9 mouse cellular contexts compared by ENCODE assay signal in the genomic region with DNA sequence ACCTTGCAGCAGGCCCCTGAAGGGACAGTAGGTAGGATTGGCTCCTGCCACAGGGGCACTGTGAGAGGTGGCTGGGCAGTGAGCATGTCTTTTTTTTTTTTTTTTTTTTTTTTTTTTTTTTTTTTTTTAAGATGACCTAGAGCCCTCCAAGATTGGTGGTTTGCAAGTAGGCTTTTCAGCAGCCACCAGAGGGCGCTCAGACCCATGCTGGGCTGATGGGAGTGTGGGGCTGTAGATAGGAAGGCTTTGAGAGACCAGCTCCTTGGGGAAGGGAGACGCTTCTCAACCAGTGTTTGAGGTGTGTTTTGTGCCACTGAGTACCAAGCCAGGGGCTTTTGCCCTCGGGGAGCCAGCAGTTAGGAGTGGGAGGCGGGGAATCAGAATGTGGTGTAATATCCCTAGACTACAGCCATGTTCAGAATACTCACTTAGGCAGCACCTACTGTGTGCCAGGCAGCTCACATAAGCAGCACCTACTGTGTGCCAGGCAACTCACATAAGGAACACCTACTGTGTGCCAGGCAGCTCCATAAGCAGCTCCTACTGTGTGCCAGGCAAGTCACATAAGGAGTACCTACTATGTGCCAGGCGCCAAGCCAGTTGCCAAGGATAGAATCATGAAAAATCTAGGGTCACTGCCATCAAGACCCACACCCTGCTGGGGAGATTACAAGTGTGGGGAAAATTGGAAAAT.
DNase-seq lines count a peak whose midpoint lies in the region; ATAC-seq and TF ChIP-seq lines count a peak whose summit lies in the region.
"Had no signal": no experiment of that assay in that cellular context is flagged by ENCODE, and none has a peak within 500 bp of the region (broad histone marks: within the 10 kb centered on the region; RNA-seq: fewer than 3 reads in every experiment).

No protein-coding gene starts in this region.

- no peak for ATAC-seq in hindbrain, embryonic 11.5 days (ENCODE audit: low FRiP score)
- ATAC-seq in hindbrain, embryonic 13.5 days (ENCODE audit: low FRiP score): no peak

- H3K27me3 ChIP-seq in hindbrain, embryonic 11.5 days (ENCODE audit: control insufficient read depth, insufficient read depth, low read length): no peaks in the 10 kb centered on the region
- 0 out of 2 replicates have a peak, but pooled peaks cover 2% of the 10 kb centered on the region for H3K27me3 ChIP-seq in hindbrain, embryonic 13.5 days
- H3K27me3 ChIP-seq: megakaryocyte, embryonic 14.5 days had no signal

- no peaks in the 10 kb centered on the region for H3K4me1 ChIP-seq in hindbrain, embryonic 11.5 days (replicated peaks; ENCODE audit: control insufficient read depth, insufficient read depth, low read length)
- no peaks in the 10 kb centered on the region for H3K4me1 ChIP-seq in hindbrain, embryonic 13.5 days (replicated peaks)
- no peaks in the 10 kb centered on the region for H3K4me1 ChIP-seq in bone marrow, adult 2 months (ENCODE audit: control insufficient read depth, insufficient read depth, low read length)
- H3K4me1 ChIP-seq in embryonic fibroblast, embryonic 13.5 days (ENCODE audit: control insufficient read depth, insufficient read depth, low read length): no peaks in the 10 kb centered on the region
- H3K4me1 ChIP-seq: megakaryocyte, embryonic 14.5 days had no signal

- DNase-seq in hindbrain, embryonic 11.5 days (ENCODE audit: low spot score): peak; percentile 88
- DNase-seq in heart, postnatal 4 days: peak; percentile 84
- DNase-seq in layer of hippocampus, postnatal 36 days: peak; percentile 61 to 65
- peak; percentile 87 for DNase-seq in mesoderm, embryonic 11.5 days (ENCODE audit: low read depth, low spot score)
- peak; percentile 46 for DNase-seq in testis, postnatal 14 days (ENCODE audit: low spot score)

- no peak for TF ChIP-seq POLR2A in bone marrow, adult 2 months (IDR thresholded peaks at IDR 0.05; ENCODE audit: borderline replicate concordance, control insufficient read depth, low read depth, low read length)
- no peak for TF ChIP-seq POLR2A in embryonic fibroblast, embryonic 13.5 days (IDR thresholded peaks at IDR 0.05; ENCODE audit: low read depth, low read length)

- H3K9ac ChIP-seq in hindbrain, embryonic 11.5 days (ENCODE audit: low read depth, low read length): no peak overlapping the region
- no peak overlapping the region for H3K9ac ChIP-seq in hindbrain, embryonic 13.5 days

- no peak overlapping the region for H3K27ac ChIP-seq in hindbrain, embryonic 11.5 days (ENCODE audit: low read depth, low read length)
- no peak overlapping the region for H3K27ac ChIP-seq in hindbrain, embryonic 13.5 days
- no peak overlapping the region for H3K27ac ChIP-seq in bone marrow, adult 2 months (ENCODE audit: control insufficient read depth, insufficient read depth, low read depth, low read length, poor library complexity)
- H3K27ac ChIP-seq in embryonic fibroblast, embryonic 13.5 days (ENCODE audit: insufficient read depth, low read length): no peak overlapping the region

- H3K4me3 ChIP-seq in hindbrain, embryonic 11.5 days (ENCODE audit: low read depth, low read length): no peak overlapping the region
- H3K4me3 ChIP-seq in hindbrain, embryonic 13.5 days: no peak overlapping the region
- H3K4me3 ChIP-seq in bone marrow, adult 2 months (replicated peaks; ENCODE audit: control insufficient read depth, low read depth, low read length): no peak overlapping the region
- no peak overlapping the region for H3K4me3 ChIP-seq in embryonic fibroblast, embryonic 13.5 days (ENCODE audit: insufficient read depth, low read length)
- H3K4me3 ChIP-seq: megakaryocyte, embryonic 14.5 days had no signal

- H3K9me3 ChIP-seq in hindbrain, embryonic 11.5 days (ENCODE audit: control insufficient read depth, low read length): no peaks in the 10 kb centered on the region
- H3K9me3 ChIP-seq in hindbrain, embryonic 13.5 days: no peaks in the 10 kb centered on the region

- 40% methylated on average over 5 of the region's 5 CpGs for WGBS in hindbrain, embryonic 11.5 days
- WGBS in hindbrain, embryonic 13.5 days: 36% methylated on average over 5 of the region's 5 CpGs
- 32% methylated on average over 5 of the region's 5 CpGs for WGBS in bone marrow, adult 2 months

- H3K36me3 ChIP-seq in hindbrain, embryonic 11.5 days (ENCODE audit: control insufficient read depth, insufficient read depth, low read length): no peaks in the 10 kb centered on the region
- peaks cover 4% of the 10 kb centered on the region for H3K36me3 ChIP-seq in hindbrain, embryonic 13.5 days

- TF ChIP-seq CTCF in bone marrow, adult 2 months (IDR thresholded peaks at IDR 0.05; ENCODE audit: control insufficient read depth, insufficient read depth, low read length): peak; percentile 42; the same call in 1 of the 2 replicates
- peak; percentile 38; the same call in 1 of the 2 replicates for TF ChIP-seq CTCF in embryonic fibroblast, embryonic 13.5 days (IDR thresholded peaks at IDR 0.05; ENCODE audit: borderline replicate concordance, insufficient read depth, low read length)

- H3K4me2 ChIP-seq in hindbrain, embryonic 11.5 days (replicated peaks; ENCODE audit: low read depth, low read length): no peak overlapping the region
- H3K4me2 ChIP-seq in hindbrain, embryonic 13.5 days: no peak overlapping the region
